10 mouse cellular contexts compared by ENCODE assay signal in the genomic region with DNA sequence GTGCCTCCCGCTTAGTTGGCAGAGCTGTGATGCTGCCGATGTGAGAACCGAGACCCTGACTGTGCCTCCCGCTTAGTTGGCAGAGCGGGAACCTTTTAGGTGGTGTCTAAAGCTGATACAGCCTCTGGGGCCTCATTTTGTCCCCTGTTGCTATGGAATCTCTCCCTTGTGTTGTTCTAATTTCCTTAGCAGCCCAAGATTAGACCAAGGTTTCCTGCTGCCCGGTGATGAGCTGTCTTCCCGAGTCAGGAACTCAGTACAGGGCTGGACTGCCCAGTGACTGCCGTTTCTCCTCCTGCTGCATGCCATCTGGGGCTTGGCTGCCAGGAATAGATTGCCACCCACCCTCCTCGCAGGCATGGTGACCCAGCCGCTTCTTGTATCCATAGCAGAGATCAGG. TPM values are rescaled to one million over a fixed set of nuclear protein-coding genes. Genes with fewer than 3 reads are reported as not detected.
DNase-seq lines count a peak whose midpoint lies in the region; ATAC-seq and TF ChIP-seq lines count a peak whose summit lies in the region.
"Had no signal": no experiment of that assay in that cellular context is flagged by ENCODE, and none has a peak within 500 bp of the region (broad histone marks: within the 10 kb centered on the region; RNA-seq: fewer than 3 reads in every experiment).

No protein-coding gene starts in this region.

- H3K36me3 ChIP-seq in midbrain, embryonic 12.5 days, result peaks cover 65% of the 10 kb centered on the region
- H3K36me3 ChIP-seq in kidney, adult 2 months (ENCODE audit: control insufficient read depth, insufficient read depth, low read length), result no peaks in the 10 kb centered on the region
- H3K36me3 ChIP-seq in intestine, embryonic 16.5 days (ENCODE audit: control insufficient read depth, insufficient read depth, low read length), result no peaks in the 10 kb centered on the region

- H3K27ac ChIP-seq in layer of hippocampus, adult 2 months, result peak overlapping the region; percentile 83
- H3K27ac ChIP-seq in midbrain, embryonic 12.5 days (replicated peaks), result peak overlapping the region; percentile 10; the same call in 1 of the 2 replicates
- H3K27ac ChIP-seq in kidney, adult 2 months (ENCODE audit: insufficient read depth, low read depth, low read length), result no peak overlapping the region
- no peak overlapping the region for H3K27ac ChIP-seq in intestine, embryonic 16.5 days (ENCODE audit: low read length)

- peak; percentile 51 to 55 for DNase-seq in cerebellum, postnatal 14 days
- DNase-seq in layer of hippocampus, adult 2 months (ENCODE audit: low spot score in 2 of 2), result no peak
- no peak for DNase-seq in layer of hippocampus, postnatal 36 days
- DNase-seq in kidney, adult 2 months, result no peak
- DNase-seq: lung, adult 2 months had no signal

- no peak for ATAC-seq in cerebellum, adult (ENCODE audit: insufficient number of reproducible peaks, low FRiP score, low TSS enrichment)
- peak; percentile 69 for ATAC-seq in common myeloid progenitor, adult 5-6 weeks (replicated peaks; ENCODE audit: low read depth, poor library complexity, severe bottlenecking)
- 0 out of 2 replicates have a peak, but pooled peaks have one; percentile 10 for ATAC-seq in midbrain, embryonic 12.5 days (ENCODE audit: low FRiP score, low read depth)
- ATAC-seq in intestine, embryonic 16.5 days, result no peak
- ATAC-seq: intestine, postnatal 0 days had no signal

- H3K9ac ChIP-seq in midbrain, embryonic 12.5 days (replicated peaks), result no peak overlapping the region
- no peak overlapping the region for H3K9ac ChIP-seq in intestine, embryonic 16.5 days (ENCODE audit: low read depth, low read length)

- H3K4me1 ChIP-seq in midbrain, embryonic 12.5 days, result peaks cover 11% of the 10 kb centered on the region
- H3K4me1 ChIP-seq in kidney, adult 2 months (ENCODE audit: control insufficient read depth, insufficient read depth, low read length), result no peaks in the 10 kb centered on the region
- H3K4me1 ChIP-seq in intestine, embryonic 16.5 days (ENCODE audit: control insufficient read depth, insufficient read depth, low read length), result no peaks in the 10 kb centered on the region

- TF ChIP-seq POLR2A in kidney, adult 2 months (IDR thresholded peaks at IDR 0.05; ENCODE audit: low read depth, low read length), result no peak

- H3K4me2 ChIP-seq in midbrain, embryonic 12.5 days (replicated peaks), result no peak overlapping the region
- no peak overlapping the region for H3K4me2 ChIP-seq in intestine, embryonic 16.5 days (ENCODE audit: low read depth, low read length)

- no peak for TF ChIP-seq CTCF in layer of hippocampus, adult 2 months (conservative IDR thresholded peaks at IDR 0.05)
- TF ChIP-seq CTCF in kidney, adult 2 months (conservative IDR thresholded peaks at IDR 0.05; ENCODE audit: insufficient read depth, insufficient read length, low read depth, low read length), result no peak

- H3K4me3 ChIP-seq in layer of hippocampus, adult 2 months, result no peak overlapping the region
- H3K4me3 ChIP-seq in midbrain, embryonic 12.5 days, result no peak overlapping the region
- H3K4me3 ChIP-seq in kidney, adult 2 months (ENCODE audit: insufficient read depth, low read depth, low read length), result no peak overlapping the region
- no peak overlapping the region for H3K4me3 ChIP-seq in intestine, embryonic 16.5 days (ENCODE audit: low read length)

- WGBS in midbrain, embryonic 12.5 days, result 71% methylated on average over 10 of the region's 10 CpGs
- WGBS in kidney, adult 2 months, result 64% methylated on average over 10 of the region's 10 CpGs
- whole genome bisulfite sequencing in intestine, embryonic 16.5 days, result 72% methylated on average over 10 of the region's 10 CpGs

- H3K9me3 ChIP-seq in midbrain, embryonic 12.5 days, result no peaks in the 10 kb centered on the region
- H3K9me3 ChIP-seq in intestine, embryonic 16.5 days (ENCODE audit: control insufficient read depth, low read length), result no peaks in the 10 kb centered on the region

- H3K27me3 ChIP-seq in midbrain, embryonic 12.5 days, result no peaks in the 10 kb centered on the region
- H3K27me3 ChIP-seq in kidney, adult 2 months (replicated peaks; ENCODE audit: control insufficient read depth, insufficient read depth, low read length), result no peaks in the 10 kb centered on the region
- H3K27me3 ChIP-seq in intestine, embryonic 16.5 days (replicated peaks; ENCODE audit: control insufficient read depth, insufficient read depth, low read length), result no peaks in the 10 kb centered on the region

RNA-seq across cellular contexts. Expression of a gene that starts 21.0 kb away (rescaled TPM):
- 100 to 1,000 TPM; 167 to 169 TPM for total RNA-seq in layer of hippocampus, adult 2 months (2021)
- total RNA-seq in layer of hippocampus, postnatal 36 days (2021), result 100 to 1,000 TPM; 163 to 168 TPM
- total RNA-seq in common myeloid progenitor, adult 5-6 weeks (2017), result 2.7 and 6.4 TPM in 2 replicates
- 58.2 TPM in 2 replicates for polyA plus RNA-seq in midbrain, embryonic 12.5 days (2016; fragmentation: Nextera tagmentation; extraction: Ambion mirVana)
- polyA plus RNA-seq in kidney, adult 2 months (2012; rRNA removed), result 5.7 and 7.2 TPM in 2 replicates
- 5.8 and 6.2 TPM in 2 replicates for polyA plus RNA-seq in intestine, embryonic 16.5 days (2015; fragmentation: Nextera tagmentation; extraction: Ambion mirVana)

RNA-seq across cellular contexts. Expression of a gene that starts 40.7 kb away (rescaled TPM):
- 10 to 100 TPM; 32.6 to 34.3 TPM for total RNA-seq in layer of hippocampus, adult 2 months (2021)
- 10 to 100 TPM; 31.0 to 31.6 TPM for total RNA-seq in layer of hippocampus, postnatal 36 days (2021)
- total RNA-seq in common myeloid progenitor, adult 5-6 weeks (2017), result 36.7 and 47.4 TPM in 2 replicates
- polyA plus RNA-seq in midbrain, embryonic 12.5 days (2016; fragmentation: Nextera tagmentation; extraction: Ambion mirVana), result 18.2 and 18.5 TPM in 2 replicates
- polyA plus RNA-seq in kidney, adult 2 months (2012; rRNA removed), result 8.0 and 8.2 TPM in 2 replicates
- 14.4 and 17.8 TPM in 2 replicates for polyA plus RNA-seq in intestine, embryonic 16.5 days (2015; fragmentation: Nextera tagmentation; extraction: Ambion mirVana)

Comparison
In these comparisons a context has a peak if more than half of its experiments do, and no peak if none do; other contexts are left out.
1. DNase-seq: peak in cerebellum, postnatal 14 days (2 of 2); none in layer of hippocampus, adult 2 months (0 of 2), layer of hippocampus, postnatal 36 days (0 of 2) and kidney, adult 2 months (single experiment).
2. ATAC-seq: peak in common myeloid progenitor, adult 5-6 weeks (single experiment) and midbrain, embryonic 12.5 days (single experiment); none in cerebellum, adult (single experiment) and intestine, embryonic 16.5 days (single experiment).
3. H3K27ac ChIP-seq: peak in layer of hippocampus, adult 2 months (single experiment) and midbrain, embryonic 12.5 days (single experiment); none in kidney, adult 2 months (single experiment) and intestine, embryonic 16.5 days (single experiment).
4. RNA of a gene that starts 21.0 kb away (total RNA-seq): 167 to 169 TPM in layer of hippocampus, adult 2 months and 163 to 168 TPM in layer of hippocampus, postnatal 36 days; 2.7 to 6.4 TPM in common myeloid progenitor, adult 5-6 weeks; every median in the first group is over 10 times any median in the second.